Mouse (Mus musculus): ENCODE results near the gene Rbm8a. TPM values are rescaled to one million over a fixed set of nuclear protein-coding genes. Genes with fewer than 3 reads are reported as not detected.

The Rbm8a gene
- total RNA-seq, 1 experiment from 2014 or later = 82.9 TPM

DNA sequence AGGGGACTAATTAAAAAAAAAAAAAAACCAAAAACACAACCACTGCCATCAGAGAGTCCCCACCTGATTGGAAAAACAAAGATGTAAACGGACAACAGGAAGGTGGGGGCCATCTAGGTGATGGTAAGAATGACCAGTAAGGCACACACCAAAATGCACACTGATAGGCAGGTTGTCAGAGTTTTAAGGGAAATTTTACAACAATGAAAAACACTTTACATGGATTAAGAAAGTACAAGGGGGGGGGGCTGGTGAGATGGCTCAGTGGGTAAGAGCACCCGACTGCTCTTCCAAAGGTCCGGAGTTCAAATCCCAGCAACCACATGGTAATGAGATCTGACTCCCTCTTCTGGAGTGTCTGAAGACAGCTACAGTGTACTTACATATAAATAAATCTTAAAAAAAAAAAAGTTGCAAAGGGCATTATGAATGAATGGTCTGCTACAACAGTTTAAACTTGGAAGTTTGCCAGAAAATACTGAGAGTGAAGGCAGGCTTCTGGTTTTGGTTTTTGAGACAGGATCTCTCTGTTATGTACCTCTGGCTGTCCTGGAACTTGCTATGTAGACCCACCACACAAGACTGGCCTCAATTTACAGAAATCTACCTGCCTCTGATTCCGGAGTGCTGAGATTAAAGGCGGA lies 38.8 kb downstream of the Rbm8a start:
- ATAC-seq (replicated peaks; ENCODE audit: low read depth, poor library complexity, severe bottlenecking) = no peak

DNA sequence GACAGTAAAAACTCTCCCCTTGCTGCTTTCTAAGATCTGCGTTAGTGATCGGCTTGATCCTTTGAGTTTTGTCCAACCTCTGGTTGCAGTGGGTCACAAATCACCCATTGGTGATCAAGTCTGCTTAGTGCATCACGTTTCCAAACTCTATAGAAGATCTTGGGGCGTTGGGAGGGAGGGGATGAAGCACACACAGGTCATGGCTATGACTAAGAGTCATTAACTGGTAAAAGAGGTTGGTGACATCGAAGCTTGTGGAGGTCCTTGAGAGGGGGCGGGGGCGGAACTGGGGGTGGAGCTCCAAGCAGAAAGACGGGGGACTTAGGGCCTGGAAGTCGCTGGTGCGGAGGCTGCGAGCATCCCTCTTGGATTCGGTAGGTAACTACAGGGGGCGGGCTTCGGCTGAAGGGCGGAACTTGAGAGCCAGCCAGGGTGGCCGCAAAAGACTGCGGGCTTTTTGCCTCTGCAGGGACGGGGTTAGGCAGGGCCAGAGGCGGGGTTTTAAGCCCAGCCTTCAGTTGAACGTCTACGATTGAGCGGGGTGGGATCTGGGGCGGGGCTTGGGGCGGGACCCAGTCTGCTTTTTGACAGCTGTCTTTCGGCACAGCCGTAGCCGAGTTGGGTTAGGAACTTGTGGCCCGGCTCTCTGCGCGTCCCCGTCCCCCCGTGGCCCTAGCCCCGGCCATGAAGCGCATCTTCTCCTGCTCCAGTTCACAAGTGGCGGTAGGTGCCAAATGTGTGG lies 40.2 kb downstream of the Rbm8a start, which contains the start of gene Ankrd35:
Ankrd35 (plus strand) TSS at position 405 of the 742 bp plus-strand sequence.
- peak; percentile 96 for ATAC-seq (replicated peaks; ENCODE audit: low read depth, poor library complexity, severe bottlenecking)

GRCm38 (mm10) chr3:96671519-96671918 lies 41.8 kb downstream of the Rbm8a start:
- ATAC-seq (replicated peaks; ENCODE audit: low read depth, poor library complexity, severe bottlenecking) = no peak

GRCm38 (mm10) chr3:96673514-96673913 lies 43.8 kb downstream of the Rbm8a start:
- no peak for ATAC-seq (replicated peaks; ENCODE audit: low read depth, poor library complexity, severe bottlenecking)

DNA sequence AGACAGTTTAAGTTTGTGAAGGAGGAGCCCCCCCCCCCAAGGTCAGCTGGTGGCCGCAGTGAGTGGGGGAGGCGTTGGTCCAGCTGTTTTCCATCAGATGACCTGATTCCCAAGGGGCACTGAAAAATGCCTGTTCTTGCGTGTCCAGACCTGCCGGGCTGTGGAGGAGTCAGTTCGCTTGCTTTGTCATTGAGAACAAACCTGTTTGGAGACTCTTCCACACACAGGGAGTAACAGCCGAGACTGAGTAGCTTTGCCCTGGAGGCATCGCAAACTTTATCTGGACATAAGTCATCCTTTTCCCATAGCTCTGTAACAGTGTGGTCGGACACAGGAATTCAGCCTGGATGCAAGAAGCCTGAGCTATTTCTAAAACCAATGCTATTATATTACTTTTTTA lies 44.7 kb downstream of the Rbm8a start:
- no peak for ATAC-seq (replicated peaks; ENCODE audit: low read depth, poor library complexity, severe bottlenecking)

GRCm38 (mm10) chr3:96675171-96675570 lies 45.4 kb downstream of the Rbm8a start:
- peak; percentile 67 for ATAC-seq (replicated peaks; ENCODE audit: low read depth, poor library complexity, severe bottlenecking)

- no peak for ATAC-seq (replicated peaks; ENCODE audit: low read depth, poor library complexity, severe bottlenecking)
Observed at GRCm38 (mm10) chr3:96675690-96676089, 46.0 kb downstream of the Rbm8a start.

GRCm38 (mm10) chr3:96678456-96678855 lies 48.7 kb downstream of the Rbm8a start:
- ATAC-seq (replicated peaks; ENCODE audit: low read depth, poor library complexity, severe bottlenecking) = no peak

- no peak for ATAC-seq (replicated peaks; ENCODE audit: low read depth, poor library complexity, severe bottlenecking)
Observed at GRCm38 (mm10) chr3:96679159-96679674, 49.5 kb downstream of the Rbm8a start.

- no peak for ATAC-seq (replicated peaks; ENCODE audit: low read depth, poor library complexity, severe bottlenecking)
Observed at GRCm38 (mm10) chr3:96680269-96680956, 50.7 kb downstream of the Rbm8a start.

Other genes with a start within 250 kb of the Rbm8a start
- gene BC107364, start 177.6 kb upstream of the Rbm8a start, total RNA-seq (2017) = not detected in 2 replicates
- gene Hfe2, start 104.8 kb upstream of the Rbm8a start, total RNA-seq (2017) = not detected in 2 replicates
- 163 and 170 TPM in 2 replicates for gene Txnip, start 72.0 kb upstream of the Rbm8a start, total RNA-seq (2017)
- gene Gm16253, start 52.9 kb upstream of the Rbm8a start, total RNA-seq (2017) = not detected in 2 replicates
- 47.2 and 48.1 TPM in 2 replicates for gene Polr3gl, start 35.8 kb upstream of the Rbm8a start, total RNA-seq (2017)
- not detected in 2 replicates for gene Ankrd34a, start 33.3 kb upstream of the Rbm8a start, total RNA-seq (2017)
- gene Lix1l, start 28.8 kb upstream of the Rbm8a start, total RNA-seq (2017) = 1.3 and 3.2 TPM in 2 replicates
- 20.1 and 22.3 TPM in 2 replicates for gene Pex11b, start 5.4 kb downstream of the Rbm8a start, total RNA-seq (2017)
- not detected in 2 replicates for gene Gm42957, start 5.5 kb downstream of the Rbm8a start, total RNA-seq (2017)
- gene Itga10, start 15.7 kb downstream of the Rbm8a start, total RNA-seq (2017) = 0.37 and 0.92 TPM in 2 replicates
- not detected in 2 replicates for gene Ankrd35, start 40.2 kb downstream of the Rbm8a start, total RNA-seq (2017)
- gene Pias3, start 66.5 kb downstream of the Rbm8a start, total RNA-seq (2017) = 4.7 and 6.2 TPM in 2 replicates
- gene Nudt17, start 78.6 kb downstream of the Rbm8a start, total RNA-seq (2017) = 0.15 TPM in 1 of 2 replicates, not detected in the other
- gene Polr3c, start 97.7 kb downstream of the Rbm8a start, total RNA-seq (2017) = 19.8 and 25.8 TPM in 2 replicates
- 56.2 and 69.8 TPM in 2 replicates for gene Rnf115, start 97.7 kb downstream of the Rbm8a start, total RNA-seq (2017)
- gene Pdzk1, start 199.4 kb downstream of the Rbm8a start, total RNA-seq (2017) = 0.50 and 1.5 TPM in 2 replicates
- gene Cd160, start 199.4 kb downstream of the Rbm8a start, total RNA-seq (2017) = not detected in 2 replicates

Measured in common myeloid progenitor, adult 5-6 weeks (primary cell).